Mouse (Mus musculus): ENCODE measurements around the gene Blmh. TPM values are rescaled to one million over a fixed set of nuclear protein-coding genes. Genes with fewer than 3 reads are reported as not detected.

Gene Blmh
- polyA plus RNA-seq, 1 experiment from 2014 or later, result 151 TPM

GRCm38 (mm10) chr11:77009069-77010025 lies 84.7 kb downstream of the Blmh start:
- no peak overlapping the region for H3K9ac ChIP-seq
- no peaks in the 10 kb centered on the region for H3K9me3 ChIP-seq (replicated peaks)
- no peak overlapping the region for H3K4me3 ChIP-seq
- 0 out of 2 replicates have a peak, but pooled peaks cover 4% of the 10 kb centered on the region for H3K27me3 ChIP-seq
- no peak overlapping the region for H3K4me2 ChIP-seq
- no peaks in the 10 kb centered on the region for H3K36me3 ChIP-seq (ENCODE audit: poor library complexity, severe bottlenecking)
- ATAC-seq, result no peak
- 82% methylated on average over 16 of the region's 16 CpGs for WGBS
- no peaks in the 10 kb centered on the region for H3K4me1 ChIP-seq
- H3K27ac ChIP-seq, result no peak overlapping the region

- Histone ChIP-seq H3K4me3 (no peak overlapping the region), H3K4me2 (no peak overlapping the region), H3K36me3 (ENCODE audit: poor library complexity, severe bottlenecking) (no peaks in the 10 kb centered on the region), H3K9me3 (replicated peaks) (no peaks in the 10 kb centered on the region), H3K9ac (no peak overlapping the region), H3K4me1 (no peaks in the 10 kb centered on the region), H3K27me3 (no peaks in the 10 kb centered on the region), H3K27ac (no peak overlapping the region)
- 76% methylated on average over 10 of the region's 10 CpGs for WGBS
- ATAC-seq, result no peak
These were observed 86.3 kb downstream of the Blmh start for GRCm38 (mm10) chr11:77010762-77011475.

DNA sequence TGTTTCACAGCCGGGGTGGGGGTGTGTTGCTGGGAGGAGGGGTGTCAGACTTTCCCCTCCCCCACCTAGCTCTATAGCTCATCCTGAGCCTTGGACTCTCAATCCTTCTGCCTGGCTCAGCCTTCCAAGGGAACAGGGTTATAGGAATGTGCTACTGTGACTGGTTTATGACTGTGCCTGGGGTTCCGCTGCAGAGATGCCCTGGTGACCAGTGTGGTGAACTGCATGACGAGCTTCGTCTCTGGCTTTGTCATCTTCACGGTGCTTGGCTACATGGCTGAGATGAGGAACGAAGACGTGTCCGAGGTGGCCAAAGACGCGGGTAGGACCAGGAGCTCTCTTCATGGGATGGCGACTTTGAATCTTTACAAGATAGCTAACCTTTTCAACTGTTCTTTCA lies 93.4 kb downstream of the Blmh start:
- ATAC-seq, result no peak
- H3K4me3 ChIP-seq, result no peak overlapping the region
- no peaks in the 10 kb centered on the region for H3K4me1 ChIP-seq
- peaks cover 2% of the 10 kb centered on the region; the same call in 1 of the 2 replicates for H3K27me3 ChIP-seq
- no peaks in the 10 kb centered on the region for H3K36me3 ChIP-seq (ENCODE audit: poor library complexity, severe bottlenecking)
- H3K9me3 ChIP-seq (replicated peaks), result no peaks in the 10 kb centered on the region
- H3K27ac ChIP-seq, result no peak overlapping the region
- 85% methylated on average over 11 of the region's 11 CpGs for WGBS
- H3K4me2 ChIP-seq, result no peak overlapping the region
- H3K9ac ChIP-seq, result no peak overlapping the region

GRCm38 (mm10) chr11:77019539-77019938 lies 94.9 kb downstream of the Blmh start:
- Histone ChIP-seq H3K4me2 (no peak overlapping the region), H3K36me3 (ENCODE audit: poor library complexity, severe bottlenecking) (no peaks in the 10 kb centered on the region), H3K27ac (no peak overlapping the region), H3K4me1 (no peaks in the 10 kb centered on the region), H3K4me3 (no peak overlapping the region), H3K9ac (no peak overlapping the region), H3K27me3 (peaks cover 2% of the 10 kb centered on the region; the same call in 1 of the 2 replicates), H3K9me3 (replicated peaks) (no peaks in the 10 kb centered on the region)
- WGBS, result 85% methylated on average over 8 of the region's 8 CpGs
- no peak for ATAC-seq

DNA sequence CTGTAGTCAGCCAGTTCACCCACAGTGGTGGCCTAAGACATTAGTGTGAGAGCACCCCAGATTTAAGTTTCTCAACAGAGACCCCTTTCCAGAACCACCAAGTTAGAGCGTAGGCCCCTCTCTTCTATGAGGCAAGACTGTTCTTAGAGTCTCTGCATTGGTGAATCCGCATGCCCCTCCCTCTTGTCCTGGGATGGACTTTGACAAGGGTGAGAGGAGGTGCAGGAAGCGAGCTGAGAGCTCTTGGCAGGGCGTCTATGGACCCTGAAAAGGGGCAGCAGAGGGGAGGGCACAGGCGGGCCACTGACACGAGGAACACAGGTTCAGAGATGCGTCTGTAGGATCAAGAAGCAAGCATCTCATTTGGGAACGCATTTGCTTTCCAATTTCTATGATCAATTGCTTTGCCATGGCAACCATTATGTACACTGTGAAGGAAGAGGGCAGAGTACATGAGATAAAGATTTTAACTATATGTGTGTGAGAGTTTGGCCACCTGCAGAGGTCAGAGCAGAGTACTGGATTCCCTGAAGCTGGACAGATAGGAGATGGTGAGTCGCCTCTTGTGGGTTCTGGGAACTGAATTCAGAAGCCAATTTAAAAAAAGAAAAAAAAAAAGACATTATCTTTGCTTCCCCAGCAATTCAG lies 97.3 kb downstream of the Blmh start:
- Histone ChIP-seq H3K4me3 (no peak overlapping the region), H3K36me3 (ENCODE audit: poor library complexity, severe bottlenecking) (no peaks in the 10 kb centered on the region), H3K27me3 (no peaks in the 10 kb centered on the region; the same call in 1 of the 2 replicates), H3K4me2 (no peak overlapping the region), H3K4me1 (no peaks in the 10 kb centered on the region), H3K27ac (no peak overlapping the region), H3K9me3 (replicated peaks) (no peaks in the 10 kb centered on the region), H3K9ac (no peak overlapping the region)
- WGBS, result 75% methylated on average over 9 of the region's 9 CpGs
- no peak for ATAC-seq

DNA sequence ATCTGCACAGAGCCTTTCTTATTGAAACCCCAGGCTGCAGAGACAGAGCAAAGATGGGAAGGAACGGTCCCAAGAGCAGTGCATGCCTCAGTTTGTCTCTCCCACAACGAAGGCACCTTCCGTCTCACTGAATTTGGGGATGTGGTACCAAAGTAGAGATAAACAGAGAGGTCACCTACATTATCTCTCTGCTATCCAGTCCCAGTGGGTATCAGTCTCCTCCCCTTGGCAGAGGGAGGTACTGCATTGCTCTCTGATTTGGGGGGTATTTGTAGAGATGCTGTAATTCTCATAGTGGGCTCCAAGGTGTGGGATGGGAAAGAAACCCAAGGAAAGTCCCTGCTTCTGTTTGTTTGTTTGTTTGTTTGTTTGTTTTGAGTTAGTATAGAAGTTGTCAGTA lies 102.0 kb downstream of the Blmh start:
- Histone ChIP-seq H3K4me3 (no peak overlapping the region), H3K27ac (no peak overlapping the region), H3K4me2 (no peak overlapping the region), H3K9ac (no peak overlapping the region), H3K4me1 (no peaks in the 10 kb centered on the region), H3K36me3 (ENCODE audit: poor library complexity, severe bottlenecking) (no peaks in the 10 kb centered on the region), H3K27me3 (no peaks in the 10 kb centered on the region), H3K9me3 (replicated peaks) (no peaks in the 10 kb centered on the region)
- ATAC-seq, result no peak
- WGBS, result 75% methylated on average over 3 of the region's 3 CpGs

GRCm38 (mm10) chr11:77028157-77028556 lies 103.5 kb downstream of the Blmh start:
- Histone ChIP-seq H3K4me1 (no peaks in the 10 kb centered on the region), H3K36me3 (ENCODE audit: poor library complexity, severe bottlenecking) (no peaks in the 10 kb centered on the region), H3K9me3 (replicated peaks) (no peaks in the 10 kb centered on the region), H3K4me3 (no peak overlapping the region), H3K27ac (no peak overlapping the region), H3K27me3 (no peaks in the 10 kb centered on the region), H3K4me2 (no peak overlapping the region), H3K9ac (no peak overlapping the region)
- no peak for ATAC-seq
- 88% methylated on average over 3 of the region's 3 CpGs for WGBS

- Histone ChIP-seq H3K9me3 (replicated peaks) (no peaks in the 10 kb centered on the region), H3K9ac (no peak overlapping the region), H3K27me3 (no peaks in the 10 kb centered on the region), H3K4me1 (no peaks in the 10 kb centered on the region), H3K36me3 (ENCODE audit: poor library complexity, severe bottlenecking) (no peaks in the 10 kb centered on the region), H3K4me3 (no peak overlapping the region), H3K4me2 (no peak overlapping the region), H3K27ac (no peak overlapping the region)
- WGBS, result 79% methylated on average over 14 of the region's 14 CpGs
- no peak for ATAC-seq
These were observed 106.7 kb downstream of the Blmh start for GRCm38 (mm10) chr11:77031151-77031934.

Other genes with a start within 250 kb of the Blmh start
- 0.06 TPM in 1 of 2 replicates, not detected in the other for gene Trarg1, start 245.0 kb upstream of the Blmh start, polyA plus RNA-seq (2015; fragmentation: Nextera tagmentation; extraction: Ambion mirVana)
- 22.8 and 23.9 TPM in 2 replicates for gene Gosr1, start 161.2 kb upstream of the Blmh start, polyA plus RNA-seq (2015; fragmentation: Nextera tagmentation; extraction: Ambion mirVana)
- gene Cpd, start 77.8 kb upstream of the Blmh start, polyA plus RNA-seq (2015; fragmentation: Nextera tagmentation; extraction: Ambion mirVana), result 5.1 and 5.2 TPM in 2 replicates
- gene Tmigd1, start 22.6 kb upstream of the Blmh start, polyA plus RNA-seq (2015; fragmentation: Nextera tagmentation; extraction: Ambion mirVana), result 0.12 TPM in 1 of 2 replicates, not detected in the other
- gene Slc6a4, start 73.8 kb downstream of the Blmh start, polyA plus RNA-seq (2015; fragmentation: Nextera tagmentation; extraction: Ambion mirVana), result 0.14 and 0.44 TPM in 2 replicates
- 72.5 and 77.9 TPM in 2 replicates for gene Nsrp1, start 153.6 kb downstream of the Blmh start, polyA plus RNA-seq (2015; fragmentation: Nextera tagmentation; extraction: Ambion mirVana)

All from forebrain, embryonic 13.5 days (tissue).